Mouse (Mus musculus) neural tube, embryonic 15.5 days (tissue): ENCODE measurements around the gene Cpd. TPM values are rescaled to one million over a fixed set of nuclear protein-coding genes. Genes with fewer than 3 reads are reported as not detected.
"Not testable (repeated sequence)": the region's sequence is repeated elsewhere in the genome, so short reads cannot be mapped to it uniquely, and the experiment has no call there.

Source experiments
- ATAC-seq: fragments of 200-750 bp; cut with Nextera tagmentation; 2 replicates; pipeline ENCODE4 v1.8.0; 2017; ENCODE audit warnings: mild to moderate bottlenecking, moderate TSS enrichment, moderate library complexity; ENCODE audit not compliant: low FRiP score
- H3K27ac ChIP-seq: fragments of 300-500 bp; sonication (generic); replicated peaks from 2 replicates; pipeline ENCODE4 v1.5.1; 2015; ENCODE audit warnings: mild to moderate bottlenecking, inconsistent platforms
- H3K27me3 ChIP-seq: fragments of 300-500 bp; sonication (generic); replicated peaks from 2 replicates; pipeline ENCODE4 v1.6.1; 2015; ENCODE audit warnings: inconsistent platforms
- H3K36me3 ChIP-seq: fragments of 300-500 bp; sonication (generic); 2 replicates; pipeline ENCODE4 v1.6.1; 2015; ENCODE audit warnings: inconsistent platforms
- H3K4me1 ChIP-seq: fragments of 300-500 bp; sonication (generic); 2 replicates; pipeline ENCODE4 v1.6.1; 2015; ENCODE audit warnings: inconsistent platforms
- H3K4me2 ChIP-seq: fragments of 300-500 bp; sonication (generic); 2 replicates; pipeline ENCODE4 v1.6.1; 2015; ENCODE audit warnings: inconsistent platforms, mild to moderate bottlenecking, moderate library complexity
- H3K4me3 ChIP-seq: fragments of 300-500 bp; sonication (generic); replicated peaks from 2 replicates; pipeline ENCODE4 v1.5.1; 2015; ENCODE audit warnings: mild to moderate bottlenecking, inconsistent platforms
- H3K9ac ChIP-seq: fragments of 300-500 bp; sonication (generic); replicated peaks from 2 replicates; pipeline ENCODE4 v1.6.1; 2015; ENCODE audit warnings: mild to moderate bottlenecking, inconsistent platforms
- H3K9me3 ChIP-seq: fragments of 300-500 bp; sonication (generic); replicated peaks from 2 replicates; pipeline ENCODE4 v1.6.1; 2016; ENCODE audit warnings: inconsistent platforms
- WGBS: fragments of 180-500 bp; shearing (Covaris S2); methylation state at CpG from one replicate; pipeline ENCODE4 v1.1.7; 2015; ENCODE audit warnings: mixed read lengths; 5-methylcytosine and 5-hydroxymethylcytosine counted together
- polyA plus RNA-seq: library from polyadenylated mRNA; unstranded; fragments of >200 nt; fragmentation: Nextera tagmentation; extraction: Ambion mirVana; gene quantifications from 2 replicates; pipeline ENCODE4 v1.2.1, GENCODE M21; 2015

The Cpd gene
- polyA plus RNA-seq, 1 experiment from 2014 or later = 5.5 TPM

DNA sequence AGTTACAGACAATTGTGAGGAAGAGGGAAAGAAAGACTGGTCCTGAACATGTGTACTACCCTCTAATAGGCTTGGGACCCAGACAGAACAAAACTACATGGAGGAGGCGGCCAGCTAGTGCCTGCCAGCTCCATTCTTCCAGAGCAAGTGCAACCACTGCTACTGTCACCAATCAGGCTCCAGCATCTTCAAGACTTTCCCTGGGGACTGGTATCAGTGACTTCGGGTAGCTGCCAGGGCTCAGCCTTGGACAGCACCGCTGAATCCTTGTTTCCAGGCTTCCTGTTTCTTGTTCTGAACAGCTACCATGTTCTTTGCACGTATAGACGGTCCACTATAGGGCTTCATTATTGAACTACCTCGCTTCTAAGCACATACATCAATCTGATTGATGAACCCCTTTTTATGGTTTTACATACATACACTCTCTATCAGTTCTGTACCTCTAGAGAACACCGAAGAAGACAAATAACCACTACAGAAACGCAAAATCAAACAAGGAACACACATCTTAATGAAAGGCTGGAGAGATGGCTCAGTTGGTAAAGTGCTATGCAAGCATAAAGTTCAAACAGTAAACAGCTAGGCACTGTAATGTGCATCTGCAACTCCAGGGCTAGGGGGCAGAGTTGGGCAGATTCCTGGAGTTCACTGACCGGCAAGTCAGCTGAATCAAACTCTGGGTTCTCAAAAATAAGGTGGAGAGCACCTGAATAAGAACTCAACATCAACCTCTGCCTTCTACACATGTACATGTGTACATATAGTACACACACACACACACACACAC lies 35.9 kb downstream of the Cpd start:
- H3K9me3 ChIP-seq = no peaks in the 10 kb centered on the region
- H3K27me3 ChIP-seq = no peaks in the 10 kb centered on the region
- H3K4me1 ChIP-seq = no peaks in the 10 kb centered on the region
- no peak for ATAC-seq
- H3K9ac ChIP-seq = no peak overlapping the region
- no peak overlapping the region for H3K27ac ChIP-seq
- H3K4me3 ChIP-seq = no peak overlapping the region
- H3K4me2 ChIP-seq = no peak overlapping the region
- peaks cover 47% of the 10 kb centered on the region for H3K36me3 ChIP-seq
- WGBS = 84% methylated on average over 9 of the region's 9 CpGs

DNA sequence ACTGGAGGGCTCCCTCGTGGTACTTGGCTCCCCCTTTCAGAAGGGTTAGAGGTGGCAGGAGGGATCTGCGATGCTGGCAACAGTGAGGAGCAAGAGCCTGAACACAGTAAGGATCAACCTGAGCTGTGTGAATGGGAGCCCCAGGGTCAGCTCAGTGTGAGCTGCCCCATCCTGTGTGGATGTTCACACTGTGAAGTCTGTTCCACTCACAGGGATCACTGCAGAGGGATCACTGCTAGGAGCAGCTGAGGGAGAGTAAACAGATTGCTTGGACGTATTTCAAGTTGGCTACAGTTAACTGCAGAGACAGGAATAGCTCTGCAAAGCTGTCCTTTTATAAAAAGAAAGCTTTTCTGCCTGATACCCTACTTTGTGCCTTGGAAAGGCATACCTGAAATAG lies 37.4 kb downstream of the Cpd start:
- Histone ChIP-seq H3K27me3 (no peaks in the 10 kb centered on the region), H3K36me3 (peaks cover 57% of the 10 kb centered on the region)
- ATAC-seq = no peak

DNA sequence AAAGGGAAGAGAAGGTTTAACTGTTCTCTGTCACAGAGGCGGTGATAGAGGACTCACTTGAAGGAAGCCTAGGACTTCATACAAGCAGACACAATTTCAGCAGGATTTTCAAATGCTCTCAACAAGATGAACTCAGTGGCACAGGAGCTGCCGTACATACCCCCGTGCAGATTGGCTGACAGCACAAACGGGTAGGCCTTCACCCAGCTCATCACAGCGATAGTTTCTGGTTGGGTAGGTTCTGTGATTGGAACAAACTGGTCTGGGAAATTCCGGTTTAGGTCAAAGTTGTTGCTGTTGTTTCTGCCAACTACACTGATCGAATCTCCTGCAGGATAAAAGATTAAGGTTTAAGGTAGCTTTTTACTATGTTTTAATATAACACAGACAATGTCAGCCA lies 38.3 kb downstream of the Cpd start:
- WGBS = 92% methylated on average over 7 of the region's 7 CpGs
- Histone ChIP-seq H3K36me3 (peaks cover 52% of the 10 kb centered on the region), H3K27ac (no peak overlapping the region)

More for the DNA sequence above, 37.4 kb downstream of the Cpd start:
- H3K4me3 ChIP-seq = no peak overlapping the region
- no peak overlapping the region for H3K9ac ChIP-seq
- WGBS = 57% methylated on average over 3 of the region's 3 CpGs
- no peak overlapping the region for H3K27ac ChIP-seq
- H3K4me1 ChIP-seq = no peaks in the 10 kb centered on the region
- no peak overlapping the region for H3K4me2 ChIP-seq
- H3K9me3 ChIP-seq = no peaks in the 10 kb centered on the region

DNA sequence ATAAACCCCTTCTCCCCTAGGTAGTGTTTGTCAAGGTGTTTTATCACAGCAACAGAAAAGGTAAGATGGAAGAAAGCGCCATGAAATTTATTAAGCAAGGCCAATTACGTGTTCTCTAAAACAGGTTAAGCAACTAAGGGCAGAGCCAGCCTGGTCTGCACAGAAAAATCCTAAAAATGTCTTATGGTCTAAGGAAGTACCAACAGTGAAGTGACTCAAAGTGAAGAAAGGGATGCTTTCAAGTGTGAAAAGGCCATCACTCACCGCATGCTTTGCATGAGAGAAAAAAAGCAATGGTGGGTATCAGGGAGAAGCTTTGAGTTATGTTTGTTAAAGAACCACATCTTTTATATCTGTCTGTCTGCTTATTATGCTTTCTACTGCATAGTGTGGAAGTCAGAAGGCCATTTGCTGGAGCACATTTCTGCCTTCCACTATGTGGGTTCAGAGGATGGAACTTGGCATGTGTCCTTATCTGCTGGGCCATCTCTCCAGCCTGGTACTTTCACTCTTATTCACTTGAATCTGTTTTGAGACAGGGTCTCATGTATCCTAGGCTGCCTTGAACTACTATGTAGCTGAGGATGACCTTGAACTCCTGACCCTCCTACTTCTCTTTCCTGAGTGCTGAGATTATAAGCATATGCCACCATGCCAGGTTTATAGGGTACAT lies 39.7 kb downstream of the Cpd start:
- 92% methylated on average over 3 of the region's 3 CpGs for WGBS

More for the DNA sequence above, 38.3 kb downstream of the Cpd start:
- H3K9me3 ChIP-seq = no peaks in the 10 kb centered on the region
- no peak overlapping the region for H3K4me2 ChIP-seq
- H3K9ac ChIP-seq = no peak overlapping the region
- no peak for ATAC-seq
- H3K4me1 ChIP-seq = no peaks in the 10 kb centered on the region
- H3K4me3 ChIP-seq = no peak overlapping the region
- H3K27me3 ChIP-seq = no peaks in the 10 kb centered on the region

DNA sequence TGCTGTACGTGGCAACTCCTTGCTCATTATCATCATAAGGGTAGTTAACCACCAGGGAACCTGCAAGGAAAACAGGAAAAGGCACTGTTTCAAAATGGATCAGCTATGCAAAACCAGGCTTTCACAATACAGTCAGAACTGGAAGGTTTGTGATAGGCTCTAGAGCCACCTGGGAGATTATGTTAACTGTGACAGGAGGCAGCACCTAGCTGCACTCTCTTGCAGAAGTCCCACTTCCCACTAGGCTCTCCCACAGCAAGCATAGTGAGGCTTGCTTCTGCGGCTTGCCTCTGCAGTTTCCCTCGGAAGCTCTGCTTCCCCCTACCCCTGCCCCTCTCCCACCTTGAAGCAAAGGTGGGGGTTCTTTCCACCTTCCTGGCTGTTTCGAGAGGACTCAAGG lies 40.8 kb downstream of the Cpd start:
- H3K36me3 ChIP-seq = peaks cover 56% of the 10 kb centered on the region
- ATAC-seq = no peak
- WGBS = 72% methylated on average over 4 of the region's 4 CpGs
- no peak overlapping the region for H3K9ac ChIP-seq
- no peak overlapping the region for H3K27ac ChIP-seq
- no peak overlapping the region for H3K4me2 ChIP-seq
- H3K9me3 ChIP-seq = no peaks in the 10 kb centered on the region
- no peak overlapping the region for H3K4me3 ChIP-seq
- H3K4me1 ChIP-seq = no peaks in the 10 kb centered on the region
- no peaks in the 10 kb centered on the region for H3K27me3 ChIP-seq

More for the DNA sequence above, 39.7 kb downstream of the Cpd start:
- Histone ChIP-seq H3K9me3 (no peaks in the 10 kb centered on the region), H3K27ac (no peak overlapping the region), H3K4me3 (no peak overlapping the region), H3K27me3 (no peaks in the 10 kb centered on the region), H3K4me2 (no peak overlapping the region), H3K4me1 (no peaks in the 10 kb centered on the region), H3K36me3 (peaks cover 52% of the 10 kb centered on the region), H3K9ac (no peak overlapping the region)
- no peak for ATAC-seq

DNA sequence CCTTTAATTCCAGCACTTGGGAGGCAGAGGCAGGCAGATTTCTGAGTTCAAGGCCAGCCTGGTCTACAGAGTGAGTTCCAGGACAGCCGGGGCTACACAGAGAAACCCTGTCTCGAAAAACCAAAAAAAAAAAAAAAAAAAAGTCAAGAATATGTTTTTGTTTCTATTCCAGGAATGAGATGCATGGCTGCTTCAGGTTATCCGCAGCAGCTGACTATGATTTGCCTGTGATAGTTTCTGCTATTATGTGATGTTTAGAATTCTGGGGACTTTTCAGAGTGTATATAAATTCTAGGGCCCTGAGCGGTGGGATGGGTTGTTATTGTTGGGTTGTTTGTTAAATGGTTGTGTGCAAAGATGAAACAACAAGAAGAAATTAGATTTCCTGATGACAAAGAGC lies 41.7 kb downstream of the Cpd start:
- 89% methylated on average over 4 of the region's 4 CpGs for whole genome bisulfite sequencing

DNA sequence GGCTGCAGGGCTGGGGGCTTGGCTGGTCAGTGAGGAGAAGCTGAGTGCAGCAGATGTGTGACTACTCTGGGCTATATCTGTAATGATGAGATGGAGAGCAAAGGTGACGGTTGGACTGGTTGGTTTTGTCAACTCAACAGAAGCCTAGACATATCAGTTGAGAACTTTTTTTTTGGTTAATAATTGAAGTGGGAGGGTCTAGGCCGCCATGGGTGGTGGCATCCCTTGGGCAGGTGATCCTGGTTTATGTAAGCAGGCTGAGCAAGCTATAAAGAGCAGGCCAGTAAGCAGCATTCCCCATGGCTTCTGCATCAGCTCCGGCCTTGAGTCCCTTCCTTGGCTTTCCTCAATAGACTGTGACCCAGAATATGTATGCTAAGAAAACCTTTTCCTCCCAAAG lies 43.6 kb downstream of the Cpd start:
- H3K36me3 ChIP-seq = peaks cover 61% of the 10 kb centered on the region
- no peaks in the 10 kb centered on the region for H3K9me3 ChIP-seq
- H3K4me3 ChIP-seq = no peak overlapping the region

More for the DNA sequence above, 41.7 kb downstream of the Cpd start:
- H3K4me1 ChIP-seq, H3K9ac ChIP-seq, H3K9me3 ChIP-seq, H3K4me2 ChIP-seq, H3K27ac ChIP-seq, H3K4me3 ChIP-seq, ATAC-seq, H3K27me3 ChIP-seq: not testable (repeated sequence)
- peaks cover 57% of the 10 kb centered on the region for H3K36me3 ChIP-seq

DNA sequence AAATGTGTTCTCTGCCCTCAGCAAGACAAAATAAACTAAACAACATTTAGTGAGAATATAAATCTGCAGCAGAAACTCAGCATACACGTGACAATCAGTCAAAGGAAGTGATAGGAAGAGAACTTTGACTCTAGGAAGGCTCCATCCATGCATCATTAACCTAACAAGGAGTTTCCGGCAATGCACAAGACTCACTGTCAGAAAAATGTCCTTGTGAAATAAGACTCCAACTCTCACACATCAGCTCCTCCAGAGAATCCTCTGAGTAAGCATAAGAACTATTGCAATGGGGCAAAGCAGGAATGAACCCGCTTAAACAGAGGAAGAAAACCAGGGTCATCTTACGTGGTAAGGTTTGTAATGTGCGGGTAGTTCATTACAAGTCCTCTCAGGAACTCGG lies 49.6 kb downstream of the Cpd start:
- no peak for ATAC-seq
- H3K4me1 ChIP-seq = no peaks in the 10 kb centered on the region

More for the DNA sequence above, 43.6 kb downstream of the Cpd start:
- Histone ChIP-seq H3K27ac (no peak overlapping the region), H3K27me3 (no peaks in the 10 kb centered on the region), H3K4me1 (no peaks in the 10 kb centered on the region), H3K4me2 (no peak overlapping the region), H3K9ac (no peak overlapping the region)
- no peak for ATAC-seq
- 94% methylated on average over 3 of the region's 3 CpGs for whole genome bisulfite sequencing

DNA sequence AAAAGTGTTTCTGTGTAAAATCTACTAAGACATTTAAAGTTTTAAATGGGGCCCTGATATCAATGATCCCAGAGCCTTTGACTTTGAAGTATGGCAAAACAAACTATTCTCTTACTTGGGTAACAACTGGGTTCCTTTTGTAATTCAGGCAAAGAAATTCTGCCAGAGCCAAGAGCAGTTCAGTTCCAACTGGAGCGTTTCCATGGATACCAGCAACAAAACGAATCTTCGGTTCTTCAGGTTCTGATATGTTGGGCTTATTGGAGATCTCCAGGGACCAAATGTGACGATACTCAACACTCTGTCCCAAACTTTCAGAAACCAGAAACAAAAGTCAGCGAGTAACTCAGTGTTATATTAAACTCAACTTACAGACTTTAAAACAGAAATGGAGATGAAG lies 51.5 kb downstream of the Cpd start:
- Histone ChIP-seq H3K4me1 (no peaks in the 10 kb centered on the region), H3K4me2 (no peak overlapping the region), H3K27ac (no peak overlapping the region), H3K36me3 (peaks cover 59% of the 10 kb centered on the region), H3K27me3 (no peaks in the 10 kb centered on the region), H3K9me3 (no peaks in the 10 kb centered on the region), H3K4me3 (no peak overlapping the region), H3K9ac (no peak overlapping the region)
- 81% methylated on average over 5 of the region's 5 CpGs for WGBS
- no peak for ATAC-seq

More for the DNA sequence above, 49.6 kb downstream of the Cpd start:
- Histone ChIP-seq H3K9ac (no peak overlapping the region), H3K36me3 (peaks cover 48% of the 10 kb centered on the region), H3K4me3 (no peak overlapping the region), H3K27me3 (no peaks in the 10 kb centered on the region), H3K9me3 (no peaks in the 10 kb centered on the region), H3K27ac (no peak overlapping the region), H3K4me2 (no peak overlapping the region)
- WGBS = 91% methylated on average over 6 of the region's 6 CpGs

DNA sequence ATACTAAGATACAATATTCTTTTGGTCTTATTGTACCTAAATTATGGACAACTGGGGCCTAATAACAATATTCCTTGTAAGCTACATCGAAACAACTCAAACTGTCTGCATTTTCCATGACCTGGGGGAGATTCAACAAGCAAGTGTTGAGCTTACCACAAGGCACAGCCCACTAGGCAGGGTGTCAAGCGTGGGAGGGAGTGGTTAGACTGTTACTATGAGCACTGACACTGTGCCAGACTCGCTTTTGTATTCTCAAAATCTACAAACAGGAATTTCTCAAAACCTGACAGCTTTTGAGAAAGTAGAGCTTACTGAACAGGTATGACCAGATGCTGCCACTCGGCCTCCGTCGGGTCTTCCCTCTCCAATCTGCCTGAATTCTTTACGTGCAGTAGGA lies 55.5 kb downstream of the Cpd start:
- Histone ChIP-seq H3K27ac (no peak overlapping the region), H3K9me3 (no peaks in the 10 kb centered on the region), H3K9ac (no peak overlapping the region), H3K36me3 (peaks cover 47% of the 10 kb centered on the region), H3K27me3 (no peaks in the 10 kb centered on the region), H3K4me2 (no peak overlapping the region), H3K4me1 (no peaks in the 10 kb centered on the region), H3K4me3 (no peak overlapping the region)
- ATAC-seq = no peak
- 92% methylated on average over 7 of the region's 7 CpGs for WGBS

DNA sequence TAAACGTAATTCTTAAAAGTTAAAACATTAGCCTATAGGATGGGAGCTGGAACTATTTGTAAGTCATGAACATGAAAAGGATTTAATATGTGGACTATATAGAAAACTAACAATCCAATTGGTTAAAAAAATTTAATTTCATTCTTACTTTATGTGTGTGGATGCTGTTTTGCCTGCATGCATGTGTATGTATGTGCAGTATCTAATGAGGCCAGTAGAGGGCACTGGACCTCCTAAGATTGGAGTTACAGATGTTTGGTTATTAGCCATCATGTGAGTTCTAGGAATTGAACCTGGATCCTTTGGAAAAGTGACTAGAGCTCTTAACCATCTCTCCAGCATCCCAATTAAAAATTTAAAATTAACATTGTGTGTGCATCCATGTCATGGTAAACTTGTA lies 57.6 kb downstream of the Cpd start:
- no peak overlapping the region for H3K27ac ChIP-seq
- no peak overlapping the region for H3K9ac ChIP-seq
- no peak overlapping the region for H3K4me2 ChIP-seq
- H3K9me3 ChIP-seq = no peaks in the 10 kb centered on the region
- H3K4me3 ChIP-seq = no peak overlapping the region
- H3K4me1 ChIP-seq = no peaks in the 10 kb centered on the region
- peaks cover 59% of the 10 kb centered on the region for H3K36me3 ChIP-seq
- WGBS = 94% methylated on average over 1 of the region's 1 CpGs
- ATAC-seq = no peak
- no peaks in the 10 kb centered on the region for H3K27me3 ChIP-seq

DNA sequence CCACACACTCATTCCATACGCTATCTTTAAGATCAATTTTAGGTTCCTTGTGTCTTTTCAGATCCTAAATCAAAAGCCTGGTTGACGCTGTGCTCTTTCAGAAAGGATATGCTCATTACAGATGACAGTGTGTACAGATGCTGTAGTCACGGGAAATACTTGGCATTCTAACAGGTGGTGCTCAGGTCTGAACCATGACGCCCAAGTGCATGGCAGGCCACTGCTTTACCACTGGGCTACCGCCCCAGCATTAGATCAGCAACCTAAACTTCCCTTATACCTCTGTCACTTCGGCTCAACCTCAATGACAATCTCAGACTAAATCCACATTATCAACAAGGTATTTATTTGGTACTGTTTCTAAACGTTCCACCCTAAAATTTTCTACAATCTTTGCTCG lies 71.3 kb downstream of the Cpd start:
- H3K4me1 ChIP-seq = no peaks in the 10 kb centered on the region
- no peak overlapping the region for H3K27ac ChIP-seq
- H3K4me2 ChIP-seq = no peak overlapping the region
- ATAC-seq = no peak
- H3K36me3 ChIP-seq = peaks cover 16% of the 10 kb centered on the region
- no peaks in the 10 kb centered on the region for H3K27me3 ChIP-seq
- no peaks in the 10 kb centered on the region for H3K9me3 ChIP-seq
- 87% methylated on average over 8 of the region's 8 CpGs for WGBS
- no peak overlapping the region for H3K4me3 ChIP-seq
- H3K9ac ChIP-seq = no peak overlapping the region
